Mouse (Mus musculus) ES-E14 (cell line): ENCODE data around the gene Lenep. TPM values are rescaled to one million over a fixed set of nuclear protein-coding genes. Genes with fewer than 3 reads are reported as not detected.

Source experiments
- DNase-seq: peaks from one replicate; pipeline ENCODE4 v3.0.0-alpha.2; 2013; ENCODE audit warnings: low read depth, low spot score
- H3K27ac ChIP-seq: 2 replicates; pipeline ENCODE4 v1.5.1; 2012; ENCODE audit warnings: low read depth, mild to moderate bottlenecking, low read length, moderate library complexity, mixed read lengths; ENCODE audit not compliant: poor library complexity, insufficient read depth, severe bottlenecking
- H3K36me3 ChIP-seq: 2 replicates; pipeline ENCODE4 v1.6.1; 2012; ENCODE audit warnings: mild to moderate bottlenecking, low read length, moderate library complexity, mixed read lengths; ENCODE audit not compliant: control insufficient read depth, poor library complexity, insufficient read depth, severe bottlenecking
- H3K4me1 ChIP-seq, 2 experiments: fragments of 150-350 bp in 1 of 2; sonication (generic) in 1 of 2; 2 replicates each; pipeline ENCODE4 v1.6.1; 2012; ENCODE audit warnings: low read length in 2 of 2, mild to moderate bottlenecking in 1 of 2, mixed read lengths in 1 of 2; ENCODE audit not compliant: control insufficient read depth in 2 of 2, insufficient read depth in 2 of 2, poor library complexity in 1 of 2
- H3K4me3 ChIP-seq, 2 experiments: fragments of 150-350 bp in 1 of 2; sonication (generic) in 1 of 2; 2 replicates each; pipeline ENCODE4 v1.5.1; 2012; ENCODE audit warnings: low read length in 2 of 2, low read depth in 1 of 2, mild to moderate bottlenecking in 1 of 2, mixed read lengths in 1 of 2; ENCODE audit not compliant: insufficient read depth in 1 of 2, poor library complexity in 1 of 2, severe bottlenecking in 1 of 2
- H3K9ac ChIP-seq: 2 replicates; pipeline ENCODE4 v1.6.1; 2012; ENCODE audit warnings: low read depth, mild to moderate bottlenecking, low read length, mixed read lengths; ENCODE audit not compliant: poor library complexity, insufficient read depth, severe bottlenecking
- H3K9me3 ChIP-seq: fragments of 150-350 bp; sonication (generic); 2 replicates; pipeline ENCODE4 v1.6.1; 2012; ENCODE audit warnings: low read depth, mild to moderate bottlenecking, low read length; ENCODE audit not compliant: control insufficient read depth, insufficient read depth
- CHD2 ChIP-seq: IDR thresholded peaks from 2 replicates; pipeline ENCODE4 v1.6.1; 2014; ENCODE audit warnings: mild to moderate bottlenecking, low read depth, low read length, inconsistent platforms
- HCFC1 ChIP-seq: IDR thresholded peaks from 2 replicates; pipeline ENCODE4 v1.6.1; 2012; ENCODE audit warnings: low read length, inconsistent platforms, borderline replicate concordance; ENCODE audit not compliant: insufficient read depth
- MAFK ChIP-seq: IDR thresholded peaks from 2 replicates; pipeline ENCODE4 v1.6.1; 2014; ENCODE audit warnings: mild to moderate bottlenecking, low read depth, low read length, inconsistent platforms; ENCODE audit not compliant: insufficient read depth
- ZC3H11A ChIP-seq: IDR thresholded peaks from 2 replicates; pipeline ENCODE4 v1.6.1; 2012; ENCODE audit warnings: low read depth, mild to moderate bottlenecking, inconsistent platforms, low read length, borderline replicate concordance
- ZNF384 ChIP-seq: IDR thresholded peaks from 2 replicates; pipeline ENCODE4 v1.6.1; 2012; ENCODE audit warnings: low read depth, low read length, inconsistent platforms
- in situ Hi-C, 2 experiments: fragments of 600-800 bp; cut with MboI; formaldehyde crosslinking; loops; one replicate each; pipeline ENCODE4 v1.15.1; 2025; ENCODE audit warnings: low sequenced_read_pairs in 2 of 2, inconsistent platforms in 1 of 2; ENCODE audit not compliant: unreplicated experiment in 2 of 2
- total RNA-seq: library from RNA; depleted of rRNA; stranded (reverse); fragments of 300-350 nt; gene quantifications from 2 replicates; pipeline ENCODE4 v1.2.3, GENCODE M21; 2012

The Lenep gene
- total RNA-seq, 1 experiment, result not detected

DNA sequence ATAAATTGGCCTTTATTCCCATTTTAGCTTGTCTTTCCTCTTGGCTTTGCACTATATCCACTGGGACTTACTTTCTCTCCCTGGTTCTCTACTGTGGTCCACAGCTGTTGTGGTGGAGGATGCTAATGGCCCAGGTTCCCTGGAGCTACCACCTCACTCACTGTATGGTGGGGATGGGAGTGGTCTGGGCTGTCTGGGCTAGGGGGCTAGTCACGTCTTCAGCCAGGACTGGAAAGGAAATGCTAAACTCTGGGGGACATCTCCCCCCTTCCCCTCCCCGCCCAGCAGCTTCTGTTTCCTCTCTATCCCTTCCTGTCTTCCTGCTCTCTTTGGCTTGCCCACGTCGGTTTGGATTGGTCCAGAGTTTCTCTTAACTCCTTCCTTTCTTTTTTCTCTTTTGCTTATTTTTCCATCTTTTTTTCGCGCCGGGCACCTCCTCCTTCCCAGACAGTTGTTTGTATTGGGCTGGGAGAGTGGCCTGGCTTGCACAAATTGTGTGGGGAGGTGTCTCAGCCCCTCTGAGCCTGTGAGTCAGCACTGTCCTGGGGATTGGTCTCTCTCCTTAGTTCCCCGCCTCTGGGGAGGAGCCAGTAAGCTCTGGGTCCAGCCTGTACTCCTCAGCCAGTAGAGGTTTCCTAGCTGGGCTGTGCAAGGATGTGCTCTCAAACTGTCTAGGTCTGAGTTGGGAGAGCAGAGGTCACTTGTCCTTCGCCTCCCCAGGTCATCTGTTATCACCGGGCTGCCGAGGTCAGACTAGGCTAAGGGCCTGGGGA is 18.6 kb upstream of the Lenep start:
- Histone ChIP-seq H3K4me3 (peak overlapping the region; percentile 65 to 80), H3K27ac (peak overlapping the region; percentile 70), H3K9me3 (no peaks in the 10 kb centered on the region), H3K4me1 (peaks cover 22 to 28% of the 10 kb centered on the region in 2 experiments), H3K9ac (peak overlapping the region; percentile 84), H3K36me3 (peaks cover 23% of the 10 kb centered on the region)
- in situ Hi-C loops, result no loop called here
- TF ChIP-seq ZNF384 (no peak), MAFK (peak; percentile 73), HCFC1 (no peak)
- no peak for DNase-seq

DNA sequence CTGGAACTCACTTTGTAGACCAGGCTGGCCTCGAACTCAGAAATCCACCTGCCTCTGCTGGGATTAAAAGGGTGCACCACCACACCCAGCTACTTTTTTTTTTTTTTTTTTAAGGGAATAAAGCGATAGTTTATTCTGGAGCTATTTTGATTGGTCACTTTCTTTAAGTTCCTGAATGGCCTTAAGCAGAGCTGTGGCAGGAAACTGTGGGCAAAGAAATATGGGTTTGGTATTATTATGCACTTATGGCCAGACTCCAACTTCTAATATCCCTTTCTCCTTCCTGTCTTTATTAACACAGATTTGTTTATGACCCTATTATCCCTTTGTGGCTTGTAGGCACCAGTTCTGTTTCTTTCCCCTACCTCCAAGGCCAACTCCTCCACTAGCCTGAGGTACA is 17.8 kb upstream of the Lenep start:
- TF ChIP-seq ZNF384, result 0 out of 2 replicates have a peak, but pooled peaks have one; percentile 3
- TF ChIP-seq ZC3H11A, result no peak
- no peak for TF ChIP-seq CHD2
- no peak for TF ChIP-seq HCFC1
- DNase-seq, result no peak
- Histone ChIP-seq H3K9ac (no peak overlapping the region; the same call in 1 of the 2 replicates), H3K36me3 (peaks cover 27% of the 10 kb centered on the region), H3K9me3 (no peaks in the 10 kb centered on the region), H3K27ac (peak overlapping the region; percentile 70), H3K4me1 (peaks cover 22 to 29% of the 10 kb centered on the region in 2 experiments), H3K4me3 (peak overlapping the region; percentile 80 to 98; a peak in 3 of 4 replicates)
- in situ Hi-C loops, result no loop called here

DNA sequence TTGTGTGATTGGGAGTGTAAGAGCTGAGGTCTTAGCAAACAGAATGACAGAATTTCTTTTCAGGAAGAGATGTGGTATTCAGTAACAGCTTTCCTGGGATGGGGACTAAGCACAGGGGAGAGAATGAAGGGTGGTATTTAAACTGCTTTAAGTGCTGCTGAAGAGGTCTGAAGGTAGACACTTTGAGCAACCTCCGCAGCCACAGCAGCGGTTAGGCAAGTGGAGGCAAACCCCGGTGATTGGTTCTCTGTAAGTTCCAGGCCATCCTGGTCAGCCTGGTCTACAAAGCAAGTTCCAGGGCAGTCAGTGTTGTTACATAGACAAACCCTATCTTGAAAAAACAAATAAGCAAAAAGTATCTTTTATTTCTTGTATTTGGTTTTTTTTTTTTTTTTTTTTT is 17.4 kb upstream of the Lenep start:
- TF ChIP-seq CHD2, result no peak
- no peak for TF ChIP-seq MAFK
- TF ChIP-seq ZC3H11A, result no peak
- TF ChIP-seq HCFC1, result no peak
- 0 out of 2 replicates have a peak, but pooled peaks have one; percentile 60 for TF ChIP-seq ZNF384

DNA sequence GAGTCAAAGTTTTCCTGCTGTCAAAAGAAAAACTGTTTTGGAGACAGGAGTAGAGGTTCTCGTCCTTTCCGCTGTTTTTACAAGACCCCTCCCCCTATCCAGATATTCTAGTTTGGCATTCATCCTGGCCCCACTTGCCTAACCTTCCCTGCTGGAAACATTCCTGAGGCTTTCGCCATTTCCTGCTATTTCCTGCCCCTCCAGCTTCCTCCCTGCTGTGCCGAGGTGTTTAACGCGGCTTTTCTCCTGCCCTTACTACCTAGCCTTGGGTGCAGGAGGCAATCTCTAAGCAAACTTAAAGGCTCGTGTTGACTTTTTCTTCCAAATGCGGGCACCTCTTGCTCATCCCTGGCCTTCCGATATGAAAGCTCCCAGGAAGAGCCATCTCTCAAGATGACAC is 17.0 kb upstream of the Lenep start:
- Histone ChIP-seq H3K9ac (peak overlapping the region; percentile 94), H3K4me3 (peak overlapping the region; percentile 87 to 98), H3K27ac (peak overlapping the region; percentile 93), H3K36me3 (peaks cover 26% of the 10 kb centered on the region), H3K9me3 (no peaks in the 10 kb centered on the region), H3K4me1 (peaks cover 15 to 23% of the 10 kb centered on the region in 2 experiments; a peak in 3 of 4 replicates)
- TF ChIP-seq ZC3H11A (no peak), MAFK (no peak), HCFC1 (peak; percentile 9; the same call in 1 of the 2 replicates), ZNF384 (no peak), CHD2 (no peak)
- DNase-seq, result no peak
- in situ Hi-C loops, result no loop called here

More for the DNA sequence above, 17.4 kb upstream of the Lenep start:
- Histone ChIP-seq H3K4me3 (peak overlapping the region; percentile 87 to 98), H3K9ac (peak overlapping the region; percentile 65), H3K9me3 (no peaks in the 10 kb centered on the region), H3K4me1 (peaks cover 19 to 26% of the 10 kb centered on the region in 2 experiments), H3K36me3 (peaks cover 26% of the 10 kb centered on the region), H3K27ac (peak overlapping the region; percentile 93)
- in situ Hi-C loops, result no loop called here
- no peak for DNase-seq
